Mouse (Mus musculus): ENCODE measurements around the gene Kcnj16. TPM values are rescaled to one million over a fixed set of nuclear protein-coding genes. Genes with fewer than 3 reads are reported as not detected.

Gene Kcnj16
- polyA plus RNA-seq, 1 experiment, result 5.1 TPM

- DNase-seq (ENCODE audit: low read depth), result no peak
These were observed 88.2 kb downstream of the Kcnj16 start for GRCm38 (mm10) chr11:111056030-111056429.

DNA sequence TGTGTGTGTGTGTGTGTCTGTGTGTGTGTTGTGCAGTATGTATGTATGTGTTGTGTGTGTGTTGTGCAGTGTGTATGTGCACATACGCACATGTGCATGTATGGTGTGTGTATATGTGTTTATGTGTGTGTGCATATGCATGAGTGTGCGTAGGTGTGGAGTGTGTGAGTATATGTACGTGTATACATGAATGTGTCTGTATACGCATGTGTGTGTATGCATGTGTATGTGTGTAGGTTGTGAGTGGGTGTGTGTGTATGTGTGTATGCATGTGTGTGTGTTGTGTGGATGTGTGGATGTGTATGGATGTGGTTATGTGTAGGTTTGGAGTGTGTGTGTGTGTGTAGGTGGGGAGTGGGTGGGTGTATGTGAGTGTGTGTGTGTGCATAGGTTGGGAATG lies 89.6 kb downstream of the Kcnj16 start:
- no peak for DNase-seq (ENCODE audit: low read depth)

DNA sequence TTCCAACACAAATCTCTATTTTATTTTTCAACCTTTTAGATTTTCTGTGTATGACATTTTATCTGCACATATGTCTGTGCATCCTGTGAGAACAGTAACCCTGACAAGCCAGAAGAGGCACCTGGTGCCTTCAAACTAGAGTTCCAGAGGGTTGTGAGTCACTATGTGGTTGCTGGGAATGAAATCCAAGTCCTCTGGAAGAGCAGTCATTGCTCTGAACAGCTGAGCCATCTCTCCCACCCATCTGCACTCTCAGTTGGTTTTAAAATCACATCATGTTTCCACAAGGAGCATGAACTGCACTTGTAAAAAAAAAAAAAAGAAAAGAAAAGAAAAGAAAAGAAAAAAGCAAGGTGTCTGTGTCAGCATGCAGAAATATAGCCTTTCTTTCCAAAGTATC lies 91.6 kb downstream of the Kcnj16 start:
- no peak for DNase-seq (ENCODE audit: low read depth)

DNA sequence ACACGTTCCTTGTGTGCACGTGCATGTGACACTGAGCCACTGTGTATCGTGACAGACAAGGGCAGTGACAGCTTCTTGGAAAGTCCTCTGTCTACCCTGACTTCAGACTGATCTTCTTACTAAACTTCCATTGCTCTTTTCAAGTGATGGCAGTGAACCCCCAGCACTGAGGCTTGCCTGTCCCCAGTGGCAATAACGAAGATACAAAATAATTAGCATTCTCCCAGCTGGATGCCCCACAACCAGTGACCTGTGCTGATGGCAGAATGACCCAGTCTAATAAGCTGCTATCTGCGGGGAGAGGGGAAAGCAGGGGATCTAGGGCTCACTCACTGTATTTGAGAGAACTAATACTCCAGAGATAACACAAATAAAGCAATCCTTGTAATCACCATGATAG lies 92.4 kb downstream of the Kcnj16 start:
- no peak for DNase-seq (ENCODE audit: low read depth)

- no peak for DNase-seq (ENCODE audit: low read depth)
These were observed 97.1 kb downstream of the Kcnj16 start for GRCm38 (mm10) chr11:111064751-111065527.

GRCm38 (mm10) chr11:111065635-111066298 lies 97.9 kb downstream of the Kcnj16 start, which contains the start of gene Kcnj2:
Gene Kcnj2 (plus strand): TSS chr11:111066164.
- no peak for DNase-seq (ENCODE audit: low read depth)

DNA sequence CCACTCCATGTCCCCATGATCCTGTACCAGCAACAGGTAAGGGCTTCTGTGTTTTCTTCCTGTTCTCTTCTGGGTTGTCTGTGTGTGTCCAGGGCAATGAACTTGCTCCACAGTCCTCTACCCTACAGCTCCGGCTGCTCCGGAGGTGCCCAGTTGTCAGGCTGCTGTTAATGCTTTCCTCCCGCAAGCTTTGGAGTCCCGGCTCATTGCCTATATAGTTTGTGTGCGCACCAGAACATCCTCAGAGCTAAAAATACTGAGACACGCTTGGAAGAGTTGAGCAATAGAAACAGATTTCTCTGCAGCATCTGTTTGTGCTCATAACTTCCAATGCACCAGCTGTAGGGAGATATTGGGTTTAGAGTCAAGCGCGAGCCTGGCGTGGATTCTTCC lies 98.5 kb downstream of the Kcnj16 start:
- no peak for DNase-seq (ENCODE audit: low read depth)

GRCm38 (mm10) chr11:111067787-111068186 lies 100.0 kb downstream of the Kcnj16 start:
- no peak for DNase-seq (ENCODE audit: low read depth)

DNA sequence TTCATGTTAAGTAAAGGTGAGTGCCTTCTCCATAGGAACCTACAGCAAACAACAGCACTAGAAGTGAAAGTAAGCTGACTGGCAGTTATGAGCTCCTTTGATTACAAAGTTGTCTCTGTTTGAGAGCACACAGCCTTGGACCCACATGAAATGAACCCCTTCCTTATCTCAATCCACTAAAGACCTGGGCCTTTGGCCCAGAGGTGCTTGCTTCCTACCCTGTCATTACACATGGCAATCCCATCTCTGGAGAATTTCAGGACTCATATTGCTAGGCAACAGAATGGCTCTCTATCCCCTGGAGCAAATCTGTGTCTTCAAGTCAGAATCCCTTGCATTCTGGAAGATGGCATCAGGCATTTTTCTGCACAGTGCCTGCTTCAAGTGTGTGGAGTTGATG lies 102.6 kb downstream of the Kcnj16 start:
- DNase-seq (ENCODE audit: low read depth), result no peak

GRCm38 (mm10) chr11:111074131-111074530 lies 106.3 kb downstream of the Kcnj16 start:
- no peak for DNase-seq (ENCODE audit: low read depth)

Other genes with a start within 250 kb of the Kcnj16 start
- gene Kcnj2, start 98.1 kb downstream of the Kcnj16 start, polyA plus RNA-seq (2012; rRNA removed), result 2.0 and 2.2 TPM in 2 replicates